Mouse (Mus musculus) megakaryocyte, embryonic 14.5 days (primary cell): ENCODE measurements around the gene Dnpep.

Experiments used
- FLI1 ChIP-seq: IDR thresholded peaks from 2 replicates; pipeline ENCODE4 v1.6.1; 2012; ENCODE audit warnings: low read length, inconsistent platforms, mixed read lengths
- GATA1 ChIP-seq: IDR thresholded peaks from 3 replicates; pipeline ENCODE4 v1.6.1; 2012; ENCODE audit warnings: mixed read lengths, low read length, inconsistent platforms, borderline replicate concordance

DNA sequence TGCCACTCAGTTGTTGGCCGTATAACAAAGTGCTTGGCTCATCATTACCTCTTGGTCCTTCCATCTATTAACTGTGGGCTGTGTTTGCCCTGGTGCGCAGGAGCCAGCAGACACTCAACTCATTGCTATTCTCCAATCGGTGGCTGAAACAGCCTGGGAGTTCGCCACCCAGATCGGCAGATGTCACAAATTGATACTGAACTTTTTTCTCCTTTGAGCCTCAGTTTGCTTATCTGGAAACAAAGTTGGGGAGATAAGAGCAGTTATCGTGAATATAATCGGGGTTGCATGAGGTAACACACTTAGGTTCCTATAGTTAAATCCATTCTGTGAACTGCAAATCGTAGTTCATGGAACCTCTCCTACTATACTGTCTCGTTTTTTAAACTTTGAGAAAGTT is 19.3 kb upstream of the Dnpep start:
- TF ChIP-seq GATA1 (no peak), FLI1 (no peak)
